6 mouse cellular contexts compared by ENCODE assay signal in the genomic region with DNA sequence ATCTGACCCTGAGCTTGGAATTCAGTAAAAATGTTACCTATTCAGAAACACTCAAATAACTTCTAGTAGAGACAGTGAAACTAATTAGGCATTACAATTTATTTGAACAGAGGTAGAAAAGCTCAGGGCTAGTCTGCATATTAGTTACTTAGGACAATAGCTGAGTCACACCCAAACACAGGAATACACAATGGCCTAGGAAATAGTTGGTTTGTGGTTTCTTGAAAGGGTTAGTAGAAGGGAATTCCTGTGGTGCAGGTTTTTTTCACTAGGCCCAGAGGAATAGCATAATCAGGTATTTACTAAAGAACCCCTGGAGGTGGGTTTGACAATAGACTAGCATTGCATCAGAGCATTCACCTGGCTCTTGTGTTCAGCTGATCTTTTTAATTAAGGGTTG.
A peak's percentile ranks its signal among the peaks of the same experiment; 100 is the strongest.
DNase-seq lines count a peak whose midpoint lies in the region; TF ChIP-seq lines count a peak whose summit lies in the region.
"Not testable (repeated sequence)": the region's sequence is repeated elsewhere in the genome, so short reads cannot be mapped to it uniquely, and the experiment has no call there.

No protein-coding gene starts in this region.

- H3K9me3 ChIP-seq in ES-Bruce4 (replicated peaks; ENCODE audit: control insufficient read depth, insufficient read depth, low read length, poor library complexity, severe bottlenecking) = peaks cover 14% of the 10 kb centered on the region
- H3K9me3 ChIP-seq in ES-E14 (ENCODE audit: control insufficient read depth, insufficient read depth, low read depth, low read length) = not testable (repeated sequence)

- not testable (repeated sequence) for TF ChIP-seq EP300 in ES-Bruce4 (IDR thresholded peaks at IDR 0.05; ENCODE audit: insufficient read depth, low read depth, low read length)

- peak overlapping the region; percentile 41; the same call in 1 of the 2 replicates for H3K27ac ChIP-seq in ES-Bruce4 (ENCODE audit: insufficient read depth, low read length)
- not testable (repeated sequence) for H3K27ac ChIP-seq in ES-E14 (ENCODE audit: insufficient read depth, low read depth, low read length, poor library complexity, severe bottlenecking)

- not testable (repeated sequence) for H3K27me3 ChIP-seq in ES-Bruce4 (ENCODE audit: control insufficient read depth, insufficient read depth, low read length, poor library complexity, severe bottlenecking)

- in situ Hi-C loops in ES-E14 (cut with MboI; ENCODE audit: low sequenced_read_pairs in 2 of 2, unreplicated experiment in 2 of 2) = not testable (repeated sequence)

- not testable (repeated sequence) for H3K4me3 ChIP-seq in ES-Bruce4 (ENCODE audit: low read depth, low read length); ES-E14 (ENCODE audit: insufficient read depth in 1 of 2, low read depth in 1 of 2, low read length in 2 of 2, poor library complexity in 1 of 2, severe bottlenecking in 1 of 2)

- H3K4me1 ChIP-seq in ES-Bruce4 (ENCODE audit: control insufficient read depth, insufficient read depth, low read length); ES-E14 (ENCODE audit: control insufficient read depth in 2 of 2, insufficient read depth in 2 of 2, low read length in 2 of 2, poor library complexity in 1 of 2): not testable (repeated sequence)

- H3K36me3 ChIP-seq in ES-Bruce4 (ENCODE audit: control insufficient read depth, insufficient read depth, low read length, poor library complexity, severe bottlenecking); ES-E14 (ENCODE audit: control insufficient read depth, insufficient read depth, low read length, poor library complexity, severe bottlenecking): not testable (repeated sequence)

- not testable (repeated sequence) for TF ChIP-seq POLR2A in ES-Bruce4 (IDR thresholded peaks at IDR 0.05; ENCODE audit: insufficient read depth, low read length)

- H3K9ac ChIP-seq in ES-Bruce4 (ENCODE audit: low read depth, poor library complexity, severe bottlenecking); ES-E14 (ENCODE audit: insufficient read depth, low read depth, low read length, poor library complexity, severe bottlenecking): not testable (repeated sequence)

- TF ChIP-seq CTCF in ES-Bruce4 (IDR thresholded peaks at IDR 0.05; ENCODE audit: low read depth, low read length) = not testable (repeated sequence)

- DNase-seq in ES-CJ7 (ENCODE audit: low read depth, low spot score) (peak; percentile 25), R1 (ENCODE audit: low read depth, low spot score) (peak; percentile 94), ZHBTc4 (ENCODE audit: low read depth, low spot score) (peak; percentile 60)
- DNase-seq in ES-E14 (ENCODE audit: low read depth, low spot score) = not testable (repeated sequence)
- peak; percentile 59 for DNase-seq in Muller cell, postnatal 12 days (ENCODE audit: inconsistent ontology term)

TF ChIP-seq in ES-E14, 5 proteins besides CTCF, POLR2A, EP300 and RAD21:
- TF ChIP-seq ZNF384 (IDR thresholded peaks at IDR 0.05; ENCODE audit: low read depth, low read length) = peak; percentile 33; the same call in 1 of the 2 replicates
